Mouse (Mus musculus) liver, embryonic 14.5 days (tissue): ENCODE measurements at regions not wholly inside any gene's neighbourhood (a gene's known extent, or its start where the extent isn't known, plus 50 kb on each side); places are given as distances from the start of the nearest gene placed in this dataset.

ENCODE experiments used
- CTCF ChIP-seq: IDR thresholded peaks from 2 replicates; pipeline ENCODE4 v1.5.1; 2016; ENCODE audit warnings: antibody characterized with exemption, low read depth, control low read depth
- EP300 ChIP-seq: IDR thresholded peaks from 2 replicates; pipeline ENCODE4 v1.6.1; 2016; ENCODE audit warnings: antibody characterized with exemption, low read depth

- TF ChIP-seq CTCF (no peak), EP300 (no peak)
Observed at GRCm38 (mm10) chr9:122529721-122530120, 178.3 kb downstream of the Abhd5 start.
